Mouse (Mus musculus) bone marrow macrophage, adult 2 months (primary cell): ENCODE results near the gene Mob3a.

ENCODE experiments used
- CTCF ChIP-seq: IDR thresholded peaks from 2 replicates; pipeline ENCODE4 v1.5.1; 2012; ENCODE audit warnings: low read depth, mild to moderate bottlenecking, low read length, moderate library complexity
- POLR2A ChIP-seq: IDR thresholded peaks from 2 replicates; pipeline ENCODE4 v1.6.1; 2012; ENCODE audit warnings: mild to moderate bottlenecking, low read depth, low read length, borderline replicate concordance

- TF ChIP-seq CTCF (no peak), POLR2A (no peak)
Measured at GRCm38 (mm10) chr10:80695186-80695585, 6.6 kb downstream of the Mob3a start.
